Mouse (Mus musculus): ENCODE data around the gene Kmt2d. TPM values are rescaled to one million over a fixed set of nuclear protein-coding genes. Genes with fewer than 3 reads are reported as not detected.
"Not testable (repeated sequence)": the region's sequence is repeated elsewhere in the genome, so short reads cannot be mapped to it uniquely, and the experiment has no call there.

The Kmt2d gene
- polyA plus RNA-seq, 1 experiment from 2014 or later: 19.3 TPM

DNA sequence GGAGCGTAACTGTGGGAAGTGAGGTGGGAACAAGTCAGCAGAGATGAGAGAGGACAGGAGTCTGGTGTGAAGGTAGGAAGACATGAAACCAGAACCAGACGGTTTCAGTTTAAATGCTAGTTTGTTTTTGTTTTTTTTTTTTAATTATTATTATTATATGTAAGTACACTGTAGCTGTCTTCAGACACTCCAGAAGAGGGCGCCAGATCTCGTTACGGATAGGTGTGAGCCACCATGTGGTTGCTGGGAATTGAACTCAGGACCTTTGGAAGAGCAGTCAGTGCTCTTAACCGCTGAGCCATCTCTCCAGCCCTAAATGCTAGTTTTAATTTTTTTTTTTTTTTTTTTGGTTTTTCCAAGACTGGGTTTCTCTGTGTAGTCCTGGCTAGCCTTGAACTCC lies 60.8 kb downstream of the Kmt2d start:
- WGBS: 71% methylated on average over 6 of the region's 6 CpGs
- not testable (repeated sequence) for H3K9ac ChIP-seq, H3K4me2 ChIP-seq

DNA sequence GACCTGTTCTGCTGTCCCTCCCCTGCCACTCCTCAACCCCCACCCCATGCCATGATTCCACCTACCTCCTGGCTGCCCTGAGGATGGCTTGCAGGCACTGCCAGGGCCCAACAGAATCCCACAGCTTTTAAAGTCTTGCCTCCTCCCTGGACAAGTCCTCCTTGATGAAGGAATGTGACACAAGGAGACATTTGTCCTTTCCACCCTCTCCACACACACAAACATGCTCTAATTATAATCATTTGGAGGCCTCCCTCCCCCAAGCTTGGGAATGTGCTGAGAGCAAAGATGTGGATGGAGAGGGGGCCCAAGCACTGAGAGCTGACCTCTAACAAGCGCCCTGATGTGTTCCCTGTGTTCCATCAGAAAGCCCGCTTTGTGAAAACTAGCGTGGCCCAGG lies 61.6 kb downstream of the Kmt2d start, which contains the start of gene Ddn:
Ddn (minus strand) TSS at position 101 of the 400 bp plus-strand sequence.
- DNase-seq (no peak), ATAC-seq (ENCODE audit: insufficient read depth) (no peak)
- peak within 1 kb of the TSS; percentile 76 for H3K4me2 ChIP-seq
- TF ChIP-seq CTCF (IDR thresholded peaks at IDR 0.05; ENCODE audit: low read depth): no peak
- H3K27ac ChIP-seq (ENCODE audit: low read depth): no peak within 1 kb of the TSS
- WGBS: 47% methylated on average over 3 of the region's 3 CpGs
- peaks cover 33% of the 10 kb centered on the region for H3K36me3 ChIP-seq (ENCODE audit: insufficient read depth)
- H3K4me1 ChIP-seq (ENCODE audit: insufficient read depth): peaks cover 9% of the 10 kb centered on the region; the same call in 1 of the 2 replicates
- peak within 1 kb of the TSS; percentile 45 for H3K4me3 ChIP-seq (ENCODE audit: low read depth, low read length)
- peaks cover 58% of the 10 kb centered on the region for H3K27me3 ChIP-seq (ENCODE audit: insufficient read depth, low read length)
- H3K9ac ChIP-seq: peak within 1 kb of the TSS; percentile 33; the same call in 1 of the 2 replicates
- H3K9me3 ChIP-seq (ENCODE audit: low read depth, low read length): no peaks in the 10 kb centered on the region

More for the DNA sequence above, 60.8 kb downstream of the Kmt2d start:
- not testable (repeated sequence) for DNase-seq; H3K27ac ChIP-seq (ENCODE audit: low read depth); ATAC-seq (ENCODE audit: insufficient read depth); H3K4me1 ChIP-seq (ENCODE audit: insufficient read depth); H3K9me3 ChIP-seq (ENCODE audit: low read depth, low read length); H3K4me3 ChIP-seq (ENCODE audit: low read depth, low read length)
- TF ChIP-seq CTCF (IDR thresholded peaks at IDR 0.05; ENCODE audit: low read depth): 0 out of 2 replicates have a peak, but pooled peaks have one; percentile 10
- Histone ChIP-seq H3K27me3 (ENCODE audit: insufficient read depth, low read length) (peaks cover 49% of the 10 kb centered on the region), H3K36me3 (ENCODE audit: insufficient read depth) (peaks cover 41% of the 10 kb centered on the region)

DNA sequence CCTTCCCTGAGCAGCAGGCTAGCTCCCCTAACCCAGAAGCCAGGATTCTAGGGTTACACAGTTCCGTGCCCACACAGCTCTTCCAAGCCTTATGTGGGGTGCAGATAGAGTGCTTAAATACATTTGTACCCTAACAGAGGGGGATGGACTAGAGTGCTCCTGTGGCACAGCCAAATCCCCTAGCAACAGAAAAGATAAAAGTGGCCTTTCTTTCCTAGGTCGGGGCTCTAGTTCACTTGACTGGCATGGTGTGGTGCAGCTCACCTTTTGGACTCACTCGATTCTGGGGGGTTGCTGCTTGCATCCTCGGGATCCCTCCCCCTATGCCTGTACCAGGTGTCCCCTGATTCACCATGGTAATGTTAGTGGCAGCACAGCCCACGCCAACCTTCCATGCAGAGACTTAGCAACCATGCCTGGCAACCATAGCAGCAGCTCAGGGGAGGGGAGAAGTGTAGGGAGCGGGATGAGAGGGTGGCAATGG lies 62.3 kb downstream of the Kmt2d start:
- Histone ChIP-seq H3K4me3 (ENCODE audit: low read depth, low read length) (peak overlapping the region; percentile 45), H3K27ac (ENCODE audit: low read depth) (no peak overlapping the region), H3K4me1 (ENCODE audit: insufficient read depth) (peaks cover 9% of the 10 kb centered on the region; the same call in 1 of the 2 replicates), H3K9ac (0 out of 2 replicates have a peak overlapping the region, but pooled peaks have one; percentile 33), H3K9me3 (ENCODE audit: low read depth, low read length) (no peaks in the 10 kb centered on the region), H3K27me3 (ENCODE audit: insufficient read depth, low read length) (peaks cover 65% of the 10 kb centered on the region), H3K4me2 (peak overlapping the region; percentile 76), H3K36me3 (ENCODE audit: insufficient read depth) (peaks cover 26% of the 10 kb centered on the region)
- DNase-seq (no peak), ATAC-seq (ENCODE audit: insufficient read depth) (no peak)
- WGBS: 11% methylated on average over 6 of the region's 6 CpGs
- no peak for TF ChIP-seq CTCF (IDR thresholded peaks at IDR 0.05; ENCODE audit: low read depth)

DNA sequence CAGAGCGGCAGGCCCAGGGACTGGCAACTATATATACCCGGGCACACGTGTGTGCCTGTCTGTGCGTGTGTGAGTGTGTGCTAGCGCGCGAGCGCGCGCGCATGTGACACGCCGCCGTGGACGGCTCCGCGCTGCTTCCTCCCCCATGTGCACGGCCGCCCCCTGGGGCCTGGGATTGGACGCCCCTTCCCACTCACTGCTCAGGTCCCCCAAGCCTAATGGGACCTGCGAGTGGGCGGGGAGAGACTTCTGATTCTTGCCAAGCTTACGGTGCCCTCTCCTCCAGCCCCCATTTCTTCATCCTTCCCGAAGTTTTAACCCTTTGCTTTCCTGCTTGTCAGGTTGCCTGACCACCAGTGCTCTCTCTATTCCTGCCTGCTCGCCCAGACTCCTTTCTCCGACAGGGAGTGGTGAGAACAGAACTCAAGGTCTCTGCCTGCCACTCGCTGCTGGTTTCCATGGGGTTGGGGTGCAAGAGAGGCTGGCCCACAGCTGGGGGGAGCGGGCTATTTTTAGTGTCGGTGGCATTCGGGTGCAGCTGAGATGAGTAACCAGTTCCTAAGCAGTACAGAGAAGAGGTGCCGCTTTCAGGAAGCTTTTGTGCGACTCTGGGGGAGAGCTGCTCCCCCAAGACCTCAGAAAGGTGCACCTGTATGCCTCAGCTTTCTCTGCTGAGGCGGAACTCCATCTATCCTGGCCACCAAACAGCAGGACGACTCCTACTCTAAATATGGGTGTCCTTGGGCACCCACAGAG lies 62.9 kb downstream of the Kmt2d start:
- DNase-seq (peak; percentile 63), ATAC-seq (ENCODE audit: insufficient read depth) (peak; percentile 26; the same call in 1 of the 2 replicates)
- peak overlapping the region; percentile 45 for H3K4me3 ChIP-seq (ENCODE audit: low read depth, low read length)
- H3K9me3 ChIP-seq (ENCODE audit: low read depth, low read length): no peaks in the 10 kb centered on the region
- H3K36me3 ChIP-seq (ENCODE audit: insufficient read depth): peaks cover 20% of the 10 kb centered on the region
- peak overlapping the region; percentile 33; the same call in 1 of the 2 replicates for H3K9ac ChIP-seq
- no peak overlapping the region for H3K27ac ChIP-seq (ENCODE audit: low read depth)
- TF ChIP-seq CTCF (IDR thresholded peaks at IDR 0.05; ENCODE audit: low read depth): no peak
- H3K27me3 ChIP-seq (ENCODE audit: insufficient read depth, low read length): peaks cover 71% of the 10 kb centered on the region
- WGBS: 1% methylated on average over 34 of the region's 34 CpGs
- H3K4me1 ChIP-seq (ENCODE audit: insufficient read depth): peaks cover 9% of the 10 kb centered on the region; the same call in 1 of the 2 replicates
- H3K4me2 ChIP-seq: peak overlapping the region; percentile 76

DNA sequence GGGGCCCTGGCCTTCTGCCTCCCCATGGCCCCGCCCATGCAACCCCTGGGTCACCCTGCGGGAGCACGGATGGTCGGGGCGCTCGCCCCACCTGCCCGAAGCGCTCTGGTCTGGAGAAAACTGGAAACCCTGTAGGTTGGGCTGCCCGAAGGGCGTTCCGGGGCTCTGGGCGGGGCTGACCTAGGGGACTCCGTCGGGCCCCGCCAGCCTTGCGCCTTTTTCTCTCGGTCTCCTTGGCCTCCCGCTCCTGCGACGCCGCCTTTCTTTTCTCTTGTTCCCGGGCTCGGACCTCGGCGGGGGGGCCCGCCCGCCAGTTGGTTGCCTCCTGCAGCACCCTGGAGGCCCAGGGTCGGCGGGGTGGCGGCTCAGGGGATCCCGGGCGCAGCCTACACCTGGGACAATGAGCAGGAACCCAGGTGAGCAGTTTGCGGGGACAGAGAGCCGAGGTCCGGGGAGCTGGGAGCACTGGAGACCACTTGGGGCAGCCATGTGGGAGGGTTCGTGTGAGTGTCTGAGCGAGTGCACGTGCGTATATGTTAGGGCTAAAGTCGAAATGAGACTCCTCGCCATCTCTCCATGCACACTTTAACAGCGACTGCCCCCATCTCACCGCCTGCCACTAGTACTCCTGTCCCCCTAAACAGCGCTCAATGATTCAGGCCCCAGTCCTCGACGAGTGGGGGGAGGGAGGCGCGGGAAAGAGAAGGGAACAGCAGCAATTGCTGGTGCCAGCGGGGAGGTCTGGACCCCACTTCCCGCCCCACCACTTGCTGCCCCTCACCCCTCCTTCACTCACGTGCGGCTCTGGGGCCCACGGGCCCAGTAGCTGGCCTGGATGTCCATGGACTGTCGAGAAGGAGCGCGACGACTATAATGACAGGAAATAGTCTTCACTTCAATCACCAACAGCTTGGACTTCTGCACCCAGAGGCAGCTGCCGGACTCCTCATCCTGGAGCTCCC lies 63.9 kb downstream of the Kmt2d start:
- Histone ChIP-seq H3K27me3 (ENCODE audit: insufficient read depth, low read length) (peaks cover 81% of the 10 kb centered on the region), H3K9me3 (ENCODE audit: low read depth, low read length) (no peaks in the 10 kb centered on the region), H3K27ac (ENCODE audit: low read depth) (no peak overlapping the region), H3K4me3 (ENCODE audit: low read depth, low read length) (peak overlapping the region; percentile 45), H3K36me3 (ENCODE audit: insufficient read depth) (peaks cover 11% of the 10 kb centered on the region), H3K4me2 (peak overlapping the region; percentile 76), H3K4me1 (ENCODE audit: insufficient read depth) (peaks cover 9% of the 10 kb centered on the region; the same call in 1 of the 2 replicates), H3K9ac (peak overlapping the region; percentile 18; the same call in 1 of the 2 replicates)
- TF ChIP-seq CTCF (IDR thresholded peaks at IDR 0.05; ENCODE audit: low read depth): no peak
- peak; percentile 9; the same call in 1 of the 2 replicates for ATAC-seq (ENCODE audit: insufficient read depth)
- 1% methylated on average over 58 of the region's 58 CpGs for WGBS
- peak; percentile 56 for DNase-seq

DNA sequence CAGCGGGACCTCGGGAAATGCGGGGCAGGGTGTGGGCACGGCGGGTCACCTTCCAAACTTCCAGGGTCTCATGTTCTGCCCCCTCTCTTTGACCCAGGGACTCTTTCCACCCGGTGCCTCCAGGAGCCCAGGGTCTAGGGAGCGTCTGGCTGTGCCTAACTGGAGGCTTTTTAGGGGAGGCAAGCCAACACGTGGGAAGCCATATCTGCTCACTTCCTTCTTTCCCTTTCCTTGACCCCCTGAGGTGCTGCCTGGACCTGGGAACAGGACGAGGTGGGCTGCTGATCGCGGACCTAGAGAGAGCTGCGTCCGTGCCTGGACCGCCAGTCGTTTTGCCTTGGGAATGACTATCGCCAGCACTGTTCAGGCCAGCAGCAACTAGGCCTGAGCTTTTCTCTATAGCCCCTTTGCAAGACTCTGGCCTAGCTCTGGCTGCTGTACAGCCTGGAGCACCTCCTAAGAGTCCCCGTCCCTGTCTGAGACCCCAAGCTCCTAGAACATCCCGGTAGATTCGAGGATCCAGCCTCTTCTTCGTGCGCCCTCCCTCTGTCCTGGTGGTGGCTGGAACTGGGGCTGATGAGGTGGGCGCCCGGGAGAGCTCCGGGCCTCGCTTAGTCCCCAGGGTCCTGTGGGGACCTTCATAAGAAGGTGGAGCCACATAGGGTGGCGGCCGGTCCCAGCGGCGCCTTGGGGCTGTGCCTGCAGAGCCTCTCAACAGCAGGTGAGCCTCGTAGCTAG lies 64.8 kb downstream of the Kmt2d start:
- no peak for ATAC-seq (ENCODE audit: insufficient read depth)
- peak overlapping the region; percentile 45 for H3K4me3 ChIP-seq (ENCODE audit: low read depth, low read length)
- H3K27me3 ChIP-seq (ENCODE audit: insufficient read depth, low read length): peaks cover 89% of the 10 kb centered on the region
- peak overlapping the region; percentile 18; the same call in 1 of the 2 replicates for H3K9ac ChIP-seq
- no peaks in the 10 kb centered on the region for H3K9me3 ChIP-seq (ENCODE audit: low read depth, low read length)
- DNase-seq: no peak
- no peak for TF ChIP-seq CTCF (IDR thresholded peaks at IDR 0.05; ENCODE audit: low read depth)
- H3K4me1 ChIP-seq (ENCODE audit: insufficient read depth): peaks cover 9% of the 10 kb centered on the region; the same call in 1 of the 2 replicates
- WGBS: 13% methylated on average over 30 of the region's 30 CpGs
- H3K36me3 ChIP-seq (ENCODE audit: insufficient read depth): peaks cover 6% of the 10 kb centered on the region
- H3K4me2 ChIP-seq: peak overlapping the region; percentile 83
- no peak overlapping the region for H3K27ac ChIP-seq (ENCODE audit: low read depth)

Measured in lung, embryonic 14.5 days (tissue).